ENCODE assay signal across 7 mouse cellular contexts in the genomic region with DNA sequence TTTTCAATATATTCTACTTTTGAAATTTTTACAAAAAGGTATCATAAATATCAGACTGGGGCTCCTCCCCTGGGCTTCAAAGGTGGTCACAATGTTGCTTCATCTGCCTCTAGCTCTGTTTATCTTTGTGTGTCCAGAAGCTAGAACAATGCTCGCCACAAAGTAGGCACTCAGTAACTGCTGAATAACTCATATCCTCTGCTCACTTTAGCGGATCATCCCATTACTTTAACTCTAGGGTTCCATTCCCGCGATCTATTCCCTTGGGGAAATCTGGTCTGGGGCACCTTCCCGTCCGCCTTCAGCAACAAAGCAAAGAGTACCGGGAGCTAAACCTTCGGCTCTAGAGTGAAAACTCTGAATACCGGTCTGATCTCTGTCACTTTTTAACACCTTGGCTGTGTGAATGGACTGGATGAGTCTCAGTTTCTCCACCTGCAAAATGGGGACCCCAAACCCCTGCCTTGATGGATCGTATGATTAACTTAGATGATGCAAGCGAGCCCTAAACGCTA. TPM values are rescaled to one million over a fixed set of nuclear protein-coding genes. Genes with fewer than 3 reads are reported as not detected.
DNase-seq lines count a peak whose midpoint lies in the region; ATAC-seq and TF ChIP-seq lines count a peak whose summit lies in the region.

No protein-coding gene starts in this region.

- H3K9ac ChIP-seq in forebrain, embryonic 12.5 days = peak overlapping the region; percentile 85
- peak overlapping the region; percentile 84 for H3K9ac ChIP-seq in liver, embryonic 13.5 days

- TF ChIP-seq POLR2A in testis, adult 2 months (IDR thresholded peaks at IDR 0.05; ENCODE audit: control insufficient read depth, low read depth, low read length) = no peak

- TF ChIP-seq CTCF in testis, adult 2 months (IDR thresholded peaks at IDR 0.05; ENCODE audit: control insufficient read depth, insufficient read depth, insufficient replicate concordance, low read depth, low read length) = no peak

- H3K4me2 ChIP-seq in forebrain, embryonic 12.5 days = peak overlapping the region; percentile 60
- peak overlapping the region; percentile 92 for H3K4me2 ChIP-seq in liver, embryonic 13.5 days

- no peaks in the 10 kb centered on the region; the same call in 1 of the 2 replicates for H3K27me3 ChIP-seq in testis, adult 2 months (ENCODE audit: control insufficient read depth, insufficient read depth, low read length)
- no peaks in the 10 kb centered on the region for H3K27me3 ChIP-seq in forebrain, embryonic 12.5 days
- H3K27me3 ChIP-seq in liver, embryonic 13.5 days = no peaks in the 10 kb centered on the region

- peak overlapping the region; percentile 90 for H3K4me3 ChIP-seq in testis, adult 2 months (ENCODE audit: control insufficient read depth, low read depth, low read length)
- peak overlapping the region; percentile 78 for H3K4me3 ChIP-seq in forebrain, embryonic 12.5 days (replicated peaks)
- H3K4me3 ChIP-seq in liver, embryonic 13.5 days (replicated peaks) = peak overlapping the region; percentile 77

- H3K4me1 ChIP-seq in testis, adult 2 months (ENCODE audit: control insufficient read depth, insufficient read depth, low read length) = peaks cover 7% of the 10 kb centered on the region; the same call in 1 of the 2 replicates
- peaks cover 15% of the 10 kb centered on the region for H3K4me1 ChIP-seq in forebrain, embryonic 12.5 days
- H3K4me1 ChIP-seq in liver, embryonic 13.5 days (replicated peaks) = peaks cover 20% of the 10 kb centered on the region

- 3% methylated on average over 12 of the region's 12 CpGs for WGBS in forebrain, embryonic 12.5 days
- WGBS in liver, embryonic 13.5 days (ENCODE audit: insufficient replicate concordance) = under 1% methylated on average over 12 of the region's 12 CpGs

- no peaks in the 10 kb centered on the region for H3K9me3 ChIP-seq in forebrain, embryonic 12.5 days
- no peaks in the 10 kb centered on the region for H3K9me3 ChIP-seq in liver, embryonic 13.5 days (replicated peaks)

- ATAC-seq in forebrain, embryonic 12.5 days (ENCODE audit: low FRiP score) = no peak
- ATAC-seq in liver, embryonic 13.5 days (ENCODE audit: low read depth) = no peak

- no peak for DNase-seq in testis, postnatal 10 days (ENCODE audit: low spot score)
- DNase-seq in liver, embryonic 13.5 days = no peak
- DNase-seq in right cerebral cortex, postnatal 14 days = no peak
- DNase-seq in spleen, adult 12 weeks (ENCODE audit: low spot score) = no peak
- no peak for DNase-seq in layer of hippocampus, adult 18-20 months (ENCODE audit: low spot score in 2 of 2)

- no peaks in the 10 kb centered on the region for H3K36me3 ChIP-seq in testis, adult 2 months (ENCODE audit: control insufficient read depth, insufficient read depth, low read length)
- H3K36me3 ChIP-seq in forebrain, embryonic 12.5 days (replicated peaks) = peaks cover 34% of the 10 kb centered on the region
- H3K36me3 ChIP-seq in liver, embryonic 13.5 days = peaks cover 34% of the 10 kb centered on the region

- H3K27ac ChIP-seq in testis, adult 2 months (ENCODE audit: control insufficient read depth, insufficient read depth, low read depth, low read length) = peak overlapping the region; percentile 40
- peak overlapping the region; percentile 98 for H3K27ac ChIP-seq in forebrain, embryonic 12.5 days
- H3K27ac ChIP-seq in liver, embryonic 13.5 days = peak overlapping the region; percentile 65

RNA-seq across cellular contexts. Expression of a gene that starts 0.8 kb away (rescaled TPM):
- polyA plus RNA-seq in testis, adult 2 months (2012; rRNA removed) = 10.2 and 14.2 TPM in 2 replicates
- 58.5 and 58.6 TPM in 2 replicates for polyA plus RNA-seq in forebrain, embryonic 12.5 days (2016; fragmentation: Nextera tagmentation; extraction: Ambion mirVana)
- polyA plus RNA-seq in liver, embryonic 13.5 days (2015; fragmentation: Nextera tagmentation; extraction: Ambion mirVana) = 7.8 and 9.1 TPM in 2 replicates
- 10 to 100 TPM; 42.5 to 44.2 TPM for total RNA-seq in layer of hippocampus, adult 18-20 months (2021)

RNA-seq across cellular contexts. Expression of a gene that starts 44.3 kb away (rescaled TPM):
- 3.4 and 4.4 TPM in 2 replicates for polyA plus RNA-seq in testis, adult 2 months (2012; rRNA removed)
- polyA plus RNA-seq in forebrain, embryonic 12.5 days (2016; fragmentation: Nextera tagmentation; extraction: Ambion mirVana) = 8.5 TPM in 2 replicates
- 1.6 TPM in 2 replicates for polyA plus RNA-seq in liver, embryonic 13.5 days (2015; fragmentation: Nextera tagmentation; extraction: Ambion mirVana)
- total RNA-seq in layer of hippocampus, adult 18-20 months (2021) = 10 to 100 TPM; 47.1 to 48.7 TPM

Comparison
In these comparisons a context has a peak if more than half of its experiments do, and no peak if none do; other contexts are left out.
1. H3K27ac ChIP-seq: peak in every context shown above with its lines; median percentile 98 in forebrain, embryonic 12.5 days; 65 in liver, embryonic 13.5 days; 40 in testis, adult 2 months.